Mouse (Mus musculus): ENCODE results near the gene Bcas3. TPM values are rescaled to one million over a fixed set of nuclear protein-coding genes. Genes with fewer than 3 reads are reported as not detected.

Gene Bcas3
- polyA plus RNA-seq, 1 experiment from 2014 or later: 31.5 TPM

DNA sequence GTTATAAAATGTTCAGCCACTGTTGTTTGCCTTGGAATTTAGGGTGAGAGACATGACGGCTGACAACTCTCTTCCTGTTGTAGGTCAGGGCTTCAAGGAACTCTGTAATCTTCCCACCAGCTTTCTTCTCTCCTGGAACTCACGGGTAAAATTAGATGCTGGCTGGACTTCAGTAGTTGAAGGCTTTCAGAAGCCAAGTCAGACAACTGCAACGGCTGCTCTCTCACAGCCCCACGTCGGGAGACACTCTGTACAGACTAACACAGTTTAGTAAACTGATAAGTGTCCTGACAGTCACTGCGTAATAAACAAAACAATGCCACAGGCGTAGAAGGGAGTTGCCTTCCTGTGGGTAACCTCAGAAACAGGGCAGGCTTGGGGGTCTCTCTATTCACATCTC is 366.8 kb downstream of the Bcas3 start:
- Histone ChIP-seq H3K27ac (peak overlapping the region; percentile 77), H3K36me3 (ENCODE audit: insufficient read depth, low read length) (no peaks in the 10 kb centered on the region), H3K4me1 (replicated peaks; ENCODE audit: insufficient read depth, low read length) (peaks cover 11% of the 10 kb centered on the region; the same call in 1 of the 2 replicates), H3K4me2 (ENCODE audit: low read length) (no peak overlapping the region), H3K9me3 (replicated peaks; ENCODE audit: low read length) (no peaks in the 10 kb centered on the region), H3K27me3 (ENCODE audit: insufficient read depth, low read length) (no peaks in the 10 kb centered on the region), H3K9ac (ENCODE audit: low read depth, low read length) (no peak overlapping the region), H3K4me3 (replicated peaks; ENCODE audit: low read depth, low read length) (no peak overlapping the region)
- DNase-seq (ENCODE audit: low spot score): peak; percentile 77
- 30% methylated on average over 7 of the region's 7 CpGs for WGBS
- ATAC-seq (replicated peaks; ENCODE audit: low FRiP score, low read depth): no peak
- no peak for TF ChIP-seq CTCF (IDR thresholded peaks at IDR 0.05; ENCODE audit: low read depth)

DNA sequence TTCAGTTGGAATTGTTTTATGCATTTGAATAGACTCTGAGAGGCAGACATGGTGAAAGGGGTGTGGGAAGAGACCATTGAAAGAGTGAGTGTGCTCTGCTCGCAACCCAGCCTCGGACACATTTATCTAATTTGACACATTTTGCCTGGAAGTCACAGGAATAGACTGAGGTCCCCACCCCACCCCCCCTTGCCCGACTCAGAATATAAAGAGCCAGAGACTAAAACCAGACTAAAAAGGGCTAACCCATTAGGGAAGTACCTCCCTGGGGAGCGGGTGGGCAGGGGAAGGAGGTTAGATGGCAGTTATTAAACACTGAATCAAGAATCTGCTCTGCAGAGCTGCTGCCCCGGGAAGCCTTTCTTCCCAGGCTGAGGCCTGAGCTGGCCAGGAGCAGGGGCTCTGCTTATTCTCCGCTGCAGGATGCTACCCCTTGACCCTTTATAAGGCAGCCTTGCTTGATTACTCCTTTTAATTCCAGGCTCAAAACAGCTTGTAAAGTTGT is 367.4 kb downstream of the Bcas3 start:
- Histone ChIP-seq H3K4me3 (replicated peaks; ENCODE audit: low read depth, low read length) (no peak overlapping the region), H3K36me3 (ENCODE audit: insufficient read depth, low read length) (no peaks in the 10 kb centered on the region), H3K27me3 (ENCODE audit: insufficient read depth, low read length) (no peaks in the 10 kb centered on the region), H3K9ac (ENCODE audit: low read depth, low read length) (no peak overlapping the region), H3K4me1 (replicated peaks; ENCODE audit: insufficient read depth, low read length) (peaks cover 11% of the 10 kb centered on the region; the same call in 1 of the 2 replicates), H3K27ac (peak overlapping the region; percentile 77), H3K9me3 (replicated peaks; ENCODE audit: low read length) (no peaks in the 10 kb centered on the region), H3K4me2 (ENCODE audit: low read length) (no peak overlapping the region)
- no peak for TF ChIP-seq CTCF (IDR thresholded peaks at IDR 0.05; ENCODE audit: low read depth)
- peak; percentile 55 for DNase-seq (ENCODE audit: low spot score)
- no peak for ATAC-seq (replicated peaks; ENCODE audit: low FRiP score, low read depth)
- WGBS: 30% methylated on average over 6 of the region's 6 CpGs

DNA sequence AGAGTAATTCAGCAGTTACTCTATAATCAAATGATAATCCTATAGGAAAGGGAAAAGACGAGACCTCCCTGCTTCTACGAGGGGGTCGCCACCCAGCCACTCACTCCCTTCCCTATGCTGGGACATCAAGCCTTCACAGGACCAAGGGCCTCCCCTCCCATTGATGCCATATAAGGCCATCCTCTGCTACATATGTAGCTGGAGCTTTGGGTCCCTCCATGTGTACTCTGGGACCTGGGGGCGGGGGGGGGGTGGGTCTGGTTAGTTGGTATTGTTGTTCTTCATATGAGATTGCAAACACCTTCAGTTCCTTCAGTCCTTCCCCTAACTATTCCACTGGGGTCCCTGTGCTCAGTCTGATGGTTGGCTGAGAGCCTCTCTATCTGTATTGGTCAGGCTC is 369.0 kb downstream of the Bcas3 start:
- ATAC-seq (replicated peaks; ENCODE audit: low FRiP score, low read depth): no peak
- no peak overlapping the region for H3K9ac ChIP-seq (ENCODE audit: low read depth, low read length)
- H3K27ac ChIP-seq: no peak overlapping the region; the same call in 1 of the 2 replicates
- 93% methylated on average over 4 of the region's 4 CpGs for WGBS
- H3K4me1 ChIP-seq (replicated peaks; ENCODE audit: insufficient read depth, low read length): peaks cover 8% of the 10 kb centered on the region; the same call in 1 of the 2 replicates
- no peak overlapping the region for H3K4me2 ChIP-seq (ENCODE audit: low read length)
- H3K9me3 ChIP-seq (replicated peaks; ENCODE audit: low read length): no peaks in the 10 kb centered on the region
- TF ChIP-seq CTCF (IDR thresholded peaks at IDR 0.05; ENCODE audit: low read depth): no peak
- H3K36me3 ChIP-seq (ENCODE audit: insufficient read depth, low read length): no peaks in the 10 kb centered on the region
- H3K4me3 ChIP-seq (replicated peaks; ENCODE audit: low read depth, low read length): no peak overlapping the region
- H3K27me3 ChIP-seq (ENCODE audit: insufficient read depth, low read length): no peaks in the 10 kb centered on the region
- DNase-seq (ENCODE audit: low spot score): no peak

DNA sequence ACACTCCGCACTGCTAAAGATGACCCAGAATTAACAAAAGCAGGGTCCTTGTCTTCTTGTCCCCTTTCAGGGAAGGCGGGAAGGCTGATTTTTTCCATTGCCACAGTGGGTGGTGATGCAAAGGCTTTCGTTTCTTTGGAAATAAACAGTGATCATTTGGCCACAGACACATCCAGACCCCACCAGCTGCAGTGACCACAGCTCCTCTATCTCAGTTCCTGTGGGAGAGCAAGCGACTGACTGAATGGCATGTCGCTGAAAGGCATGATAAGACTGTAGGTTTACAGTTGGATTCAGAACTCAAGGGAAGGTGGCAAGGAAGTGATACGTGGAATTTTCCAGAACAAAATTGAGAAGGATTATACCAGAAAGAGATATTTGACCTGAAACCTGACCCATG is 371.2 kb downstream of the Bcas3 start:
- Histone ChIP-seq H3K4me2 (ENCODE audit: low read length) (no peak overlapping the region), H3K36me3 (ENCODE audit: insufficient read depth, low read length) (no peaks in the 10 kb centered on the region), H3K27me3 (ENCODE audit: insufficient read depth, low read length) (no peaks in the 10 kb centered on the region), H3K9me3 (replicated peaks; ENCODE audit: low read length) (no peaks in the 10 kb centered on the region), H3K9ac (ENCODE audit: low read depth, low read length) (no peak overlapping the region), H3K4me1 (replicated peaks; ENCODE audit: insufficient read depth, low read length) (0 out of 2 replicates have a peak, but pooled peaks cover 5% of the 10 kb centered on the region), H3K27ac (no peak overlapping the region), H3K4me3 (replicated peaks; ENCODE audit: low read depth, low read length) (no peak overlapping the region)
- WGBS: 85% methylated on average over 6 of the region's 6 CpGs
- no peak for TF ChIP-seq CTCF (IDR thresholded peaks at IDR 0.05; ENCODE audit: low read depth)
- DNase-seq (ENCODE audit: low spot score): no peak
- ATAC-seq (replicated peaks; ENCODE audit: low FRiP score, low read depth): no peak

DNA sequence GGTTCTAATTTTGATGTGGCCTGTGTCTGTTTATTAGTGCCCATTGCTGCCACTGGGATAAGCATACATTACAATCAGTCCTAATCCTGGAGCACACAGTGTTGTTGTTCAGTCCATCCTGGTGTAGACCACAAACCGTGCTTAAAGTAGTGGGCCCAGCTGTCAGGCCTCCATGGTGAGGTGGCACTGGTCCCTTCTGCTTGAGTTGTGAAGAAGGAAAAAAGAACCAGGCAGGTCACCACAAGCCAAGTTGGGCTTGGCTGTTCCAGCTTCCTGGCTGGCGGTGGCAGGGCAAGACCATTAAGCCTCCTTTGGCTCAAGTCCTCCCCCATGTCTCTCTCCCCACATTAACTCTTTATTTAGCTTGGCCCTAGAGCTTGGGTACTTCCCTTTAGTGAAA is 376.8 kb downstream of the Bcas3 start:
- no peak for TF ChIP-seq CTCF (IDR thresholded peaks at IDR 0.05; ENCODE audit: low read depth)
- H3K9me3 ChIP-seq (replicated peaks; ENCODE audit: low read length): no peaks in the 10 kb centered on the region
- no peaks in the 10 kb centered on the region for H3K4me1 ChIP-seq (replicated peaks; ENCODE audit: insufficient read depth, low read length)
- H3K9ac ChIP-seq (ENCODE audit: low read depth, low read length): no peak overlapping the region
- ATAC-seq (replicated peaks; ENCODE audit: low FRiP score, low read depth): no peak
- H3K36me3 ChIP-seq (ENCODE audit: insufficient read depth, low read length): no peaks in the 10 kb centered on the region
- no peak overlapping the region for H3K4me2 ChIP-seq (ENCODE audit: low read length)
- no peak for DNase-seq (ENCODE audit: low spot score)
- H3K27ac ChIP-seq: no peak overlapping the region
- H3K4me3 ChIP-seq (replicated peaks; ENCODE audit: low read depth, low read length): no peak overlapping the region
- 59% methylated on average over 2 of the region's 2 CpGs for WGBS
- no peaks in the 10 kb centered on the region for H3K27me3 ChIP-seq (ENCODE audit: insufficient read depth, low read length)

DNA sequence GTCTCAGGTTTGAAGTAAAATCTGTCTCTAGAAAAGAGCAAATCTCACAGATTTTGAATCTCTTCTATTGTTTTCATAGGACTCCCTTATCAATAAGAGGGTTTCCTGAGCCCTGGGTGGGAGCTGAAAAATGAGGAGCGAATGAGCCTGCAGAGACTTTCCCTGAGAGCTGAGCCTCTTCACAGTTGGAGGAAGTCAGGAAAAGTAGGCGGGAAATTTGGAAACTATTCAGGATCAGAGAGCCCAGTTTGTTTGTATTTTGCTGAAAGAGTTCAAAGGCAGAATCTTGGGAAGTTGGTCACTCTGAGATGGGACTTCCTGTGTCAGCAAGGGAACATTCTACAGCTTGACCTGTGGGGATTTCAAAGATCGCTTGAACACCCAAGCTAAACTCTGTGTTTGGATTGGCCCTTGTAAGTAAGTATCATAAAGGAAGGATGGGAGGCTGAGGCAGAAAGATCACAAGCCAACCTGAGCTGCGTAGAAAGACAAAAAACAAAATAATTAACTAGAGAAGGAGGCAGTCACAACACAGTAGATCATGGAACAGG is 379.6 kb downstream of the Bcas3 start:
- H3K27ac ChIP-seq: no peak overlapping the region
- ATAC-seq (replicated peaks; ENCODE audit: low FRiP score, low read depth): no peak
- H3K4me1 ChIP-seq (replicated peaks; ENCODE audit: insufficient read depth, low read length): no peaks in the 10 kb centered on the region
- H3K9me3 ChIP-seq (replicated peaks; ENCODE audit: low read length): no peaks in the 10 kb centered on the region
- no peak overlapping the region for H3K9ac ChIP-seq (ENCODE audit: low read depth, low read length)
- no peaks in the 10 kb centered on the region for H3K27me3 ChIP-seq (ENCODE audit: insufficient read depth, low read length)
- H3K36me3 ChIP-seq (ENCODE audit: insufficient read depth, low read length): no peaks in the 10 kb centered on the region
- no peak for TF ChIP-seq CTCF (IDR thresholded peaks at IDR 0.05; ENCODE audit: low read depth)
- DNase-seq (ENCODE audit: low spot score): peak; percentile 67
- no peak overlapping the region for H3K4me3 ChIP-seq (replicated peaks; ENCODE audit: low read depth, low read length)
- WGBS: 58% methylated on average over 4 of the region's 4 CpGs
- no peak overlapping the region for H3K4me2 ChIP-seq (ENCODE audit: low read length)

DNA sequence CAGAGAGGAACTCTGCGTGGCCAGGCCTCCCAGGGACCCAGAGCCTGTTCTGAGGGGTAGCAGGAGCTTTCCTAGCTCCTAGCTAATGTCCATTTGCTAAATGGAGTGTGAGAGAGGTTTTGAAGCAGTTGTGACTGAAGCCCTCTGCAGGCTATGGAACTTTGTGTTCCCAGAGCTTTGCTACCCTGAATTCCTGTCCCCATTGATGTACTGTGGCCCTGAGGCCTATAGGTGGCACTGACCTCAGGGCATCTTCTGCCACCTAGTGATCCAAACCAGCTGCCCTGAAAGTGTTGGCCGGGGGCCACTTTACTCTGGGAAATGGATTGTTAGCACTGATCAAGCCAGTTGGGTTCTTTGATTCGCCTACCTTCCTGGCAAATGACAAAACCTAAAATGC is 380.6 kb downstream of the Bcas3 start:
- WGBS: 72% methylated on average over 3 of the region's 3 CpGs
- H3K9me3 ChIP-seq (replicated peaks; ENCODE audit: low read length): no peaks in the 10 kb centered on the region
- no peak overlapping the region for H3K9ac ChIP-seq (ENCODE audit: low read depth, low read length)
- H3K4me3 ChIP-seq (replicated peaks; ENCODE audit: low read depth, low read length): no peak overlapping the region
- H3K36me3 ChIP-seq (ENCODE audit: insufficient read depth, low read length): no peaks in the 10 kb centered on the region
- H3K27me3 ChIP-seq (ENCODE audit: insufficient read depth, low read length): no peaks in the 10 kb centered on the region
- no peaks in the 10 kb centered on the region for H3K4me1 ChIP-seq (replicated peaks; ENCODE audit: insufficient read depth, low read length)
- ATAC-seq (replicated peaks; ENCODE audit: low FRiP score, low read depth) (no peak), DNase-seq (ENCODE audit: low spot score) (no peak)
- TF ChIP-seq CTCF (IDR thresholded peaks at IDR 0.05; ENCODE audit: low read depth): peak; percentile 57
- H3K27ac ChIP-seq: no peak overlapping the region
- H3K4me2 ChIP-seq (ENCODE audit: low read length): no peak overlapping the region
